Mouse (Mus musculus) kidney, adult 2 months (tissue): Measurements from ENCODE around the gene Ulk1. TPM values are rescaled to one million over a fixed set of nuclear protein-coding genes. Genes with fewer than 3 reads are reported as not detected.
A peak's percentile ranks its signal among the peaks of the same experiment; 100 is the strongest.
"Not testable (repeated sequence)": the region's sequence is repeated elsewhere in the genome, so short reads cannot be mapped to it uniquely, and the experiment has no call there.

Source experiments
- DNase-seq: peaks from one replicate; pipeline ENCODE4 v3.0.0; 2021
- H3K27ac ChIP-seq: fragments of 200-500 bp; 2 replicates; pipeline ENCODE4 v1.5.1; 2012; ENCODE audit warnings: low read depth, low read length, control low read depth, inconsistent platforms; ENCODE audit not compliant: insufficient read depth
- H3K27me3 ChIP-seq: fragments of 200-500 bp; replicated peaks from 2 replicates; pipeline ENCODE4 v1.6.1; 2012; ENCODE audit warnings: mild to moderate bottlenecking, moderate library complexity, low read length, inconsistent platforms; ENCODE audit not compliant: control insufficient read depth, insufficient read depth
- H3K36me3 ChIP-seq: fragments of 200-500 bp; 2 replicates; pipeline ENCODE4 v1.6.1; 2012; ENCODE audit warnings: mild to moderate bottlenecking, moderate library complexity, low read length, inconsistent platforms; ENCODE audit not compliant: control insufficient read depth, insufficient read depth
- H3K4me1 ChIP-seq: fragments of 200-500 bp; 2 replicates; pipeline ENCODE4 v1.6.1; 2011; ENCODE audit warnings: low read length; ENCODE audit not compliant: control insufficient read depth, insufficient read depth
- H3K4me3 ChIP-seq: fragments of 200-500 bp; 2 replicates; pipeline ENCODE4 v1.5.1; 2011; ENCODE audit warnings: mild to moderate bottlenecking, low read depth, low read length, control low read depth; ENCODE audit not compliant: insufficient read depth
- CTCF ChIP-seq: fragments of 200-500 bp; conservative IDR thresholded peaks from 2 replicates; pipeline ENCODE4 v1.5.1; 2011; ENCODE audit warnings: low read depth, mild to moderate bottlenecking, control low read depth, low read length, moderate library complexity, mixed read lengths; ENCODE audit not compliant: insufficient read depth, insufficient read length
- POLR2A ChIP-seq: fragments of 200-500 bp; IDR thresholded peaks from one replicate; pipeline ENCODE4 v1.6.1; 2011; ENCODE audit warnings: low read depth, low read length, control low read depth
- WGBS: fragments of 180-500 bp; shearing (Covaris S2); methylation state at CpG from one replicate; pipeline ENCODE4 v1.1.7; 2018; 5-methylcytosine and 5-hydroxymethylcytosine counted together
- polyA plus RNA-seq: library from polyadenylated mRNA; depleted of rRNA; stranded (reverse); fragments of >200 nt; gene quantifications from 2 replicates; pipeline ENCODE4 v1.2.3, GENCODE M21; 2012

Gene Ulk1
- polyA plus RNA-seq, 1 experiment, result 43.7 TPM

DNA sequence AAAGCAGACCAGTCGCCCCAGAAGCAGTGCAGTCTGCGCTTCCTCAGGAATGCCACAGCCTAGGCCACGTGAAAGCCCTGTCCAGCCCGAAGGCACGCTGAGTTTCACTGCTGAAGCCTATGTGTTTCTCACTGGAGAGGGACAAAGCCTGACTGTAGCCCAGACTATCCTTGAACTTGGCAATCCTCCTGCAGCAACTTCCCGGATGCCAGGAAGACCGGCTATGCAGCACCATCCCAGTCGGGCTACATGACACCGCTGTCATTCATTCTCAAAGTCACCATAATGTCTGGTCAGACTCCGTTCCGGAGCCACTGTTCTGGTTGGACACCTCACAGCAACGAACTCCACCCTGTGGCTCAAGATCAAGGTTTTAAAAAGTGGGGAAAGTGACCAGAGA lies 31.6 kb downstream of the Ulk1 start:
- no peaks in the 10 kb centered on the region for H3K36me3 ChIP-seq
- peaks cover 3% of the 10 kb centered on the region; the same call in 1 of the 2 replicates for H3K4me1 ChIP-seq
- no peaks in the 10 kb centered on the region for H3K27me3 ChIP-seq
- H3K4me3 ChIP-seq, result no peak overlapping the region
- no peak overlapping the region for H3K27ac ChIP-seq
- TF ChIP-seq POLR2A (no peak), CTCF (no peak)
- 84% methylated on average over 12 of the region's 12 CpGs for WGBS
- DNase-seq, result no peak

DNA sequence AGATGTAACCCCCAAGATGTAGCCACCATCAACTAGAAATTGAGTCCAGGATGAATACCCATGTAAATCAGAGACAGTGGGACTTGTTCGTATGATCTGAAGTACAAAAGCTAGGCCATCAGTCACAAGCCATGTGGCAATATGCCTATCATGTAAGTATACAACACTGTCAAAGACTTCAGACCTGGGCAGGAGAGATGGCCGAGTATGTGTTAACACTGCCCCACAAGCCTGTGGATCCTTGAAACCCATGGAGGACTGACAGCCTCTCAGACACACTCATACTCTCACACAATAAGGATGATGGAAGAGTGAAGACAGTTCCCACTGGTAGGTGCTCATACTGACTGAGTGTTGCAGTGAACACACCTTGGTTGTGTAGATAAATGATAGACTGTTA lies 33.8 kb downstream of the Ulk1 start:
- Histone ChIP-seq H3K36me3 (no peaks in the 10 kb centered on the region), H3K27ac (no peak overlapping the region), H3K4me1 (peaks cover 3% of the 10 kb centered on the region; the same call in 1 of the 2 replicates), H3K27me3 (no peaks in the 10 kb centered on the region), H3K4me3 (no peak overlapping the region)
- TF ChIP-seq CTCF (no peak), POLR2A (no peak)
- no peak for DNase-seq
- 90% methylated on average over 2 of the region's 2 CpGs for WGBS

DNA sequence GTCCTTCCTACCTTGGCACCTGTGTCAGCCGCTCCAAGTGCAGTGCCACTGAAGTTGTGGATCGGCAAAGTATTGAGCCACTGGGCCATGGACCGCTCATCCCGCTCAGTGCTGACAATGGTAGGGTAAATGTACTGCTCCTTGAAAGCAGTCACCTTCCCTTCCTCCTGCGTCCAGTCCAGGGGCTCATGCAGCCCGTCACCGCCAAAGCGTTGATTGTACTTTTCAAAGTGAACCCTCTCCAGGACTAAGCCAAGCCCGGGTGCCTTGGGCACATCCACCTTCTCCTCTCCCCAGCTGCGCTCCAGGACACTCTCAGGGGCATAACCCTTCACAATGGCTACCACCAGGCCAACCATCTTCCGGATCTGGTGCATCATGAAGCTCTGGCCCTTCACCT lies 35.4 kb downstream of the Ulk1 start:
- Histone ChIP-seq H3K27me3 (no peaks in the 10 kb centered on the region), H3K4me3 (no peak overlapping the region), H3K4me1 (peaks cover under 1% of the 10 kb centered on the region; the same call in 1 of the 2 replicates), H3K27ac (no peak overlapping the region), H3K36me3 (no peaks in the 10 kb centered on the region)
- TF ChIP-seq POLR2A, result no peak
- 88% methylated on average over 11 of the region's 11 CpGs for whole genome bisulfite sequencing
- peak; percentile 41 for DNase-seq

DNA sequence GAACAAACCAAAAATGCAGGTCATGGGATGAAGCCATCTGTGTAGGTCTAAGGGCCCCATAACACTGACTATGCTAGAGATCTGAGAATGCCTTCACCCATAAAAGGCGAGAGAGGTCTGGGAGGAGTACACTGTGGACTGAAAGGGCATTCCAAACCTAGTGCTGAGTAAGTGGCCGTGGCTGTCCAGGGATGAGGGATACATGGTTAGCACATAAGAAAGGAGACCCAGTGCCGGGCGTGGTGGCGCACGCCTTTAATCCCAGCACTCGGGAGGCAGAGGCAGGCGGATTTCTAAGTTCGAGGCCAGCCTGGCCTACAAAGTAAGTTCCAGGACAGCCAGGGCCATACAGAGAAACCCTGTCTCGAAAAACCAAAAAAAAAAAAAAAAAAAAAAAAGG lies 37.0 kb downstream of the Ulk1 start:
- not testable (repeated sequence) for DNase-seq, H3K4me3 ChIP-seq, H3K4me1 ChIP-seq, H3K27ac ChIP-seq, H3K36me3 ChIP-seq, H3K27me3 ChIP-seq
- 87% methylated on average over 10 of the region's 10 CpGs for WGBS

DNA sequence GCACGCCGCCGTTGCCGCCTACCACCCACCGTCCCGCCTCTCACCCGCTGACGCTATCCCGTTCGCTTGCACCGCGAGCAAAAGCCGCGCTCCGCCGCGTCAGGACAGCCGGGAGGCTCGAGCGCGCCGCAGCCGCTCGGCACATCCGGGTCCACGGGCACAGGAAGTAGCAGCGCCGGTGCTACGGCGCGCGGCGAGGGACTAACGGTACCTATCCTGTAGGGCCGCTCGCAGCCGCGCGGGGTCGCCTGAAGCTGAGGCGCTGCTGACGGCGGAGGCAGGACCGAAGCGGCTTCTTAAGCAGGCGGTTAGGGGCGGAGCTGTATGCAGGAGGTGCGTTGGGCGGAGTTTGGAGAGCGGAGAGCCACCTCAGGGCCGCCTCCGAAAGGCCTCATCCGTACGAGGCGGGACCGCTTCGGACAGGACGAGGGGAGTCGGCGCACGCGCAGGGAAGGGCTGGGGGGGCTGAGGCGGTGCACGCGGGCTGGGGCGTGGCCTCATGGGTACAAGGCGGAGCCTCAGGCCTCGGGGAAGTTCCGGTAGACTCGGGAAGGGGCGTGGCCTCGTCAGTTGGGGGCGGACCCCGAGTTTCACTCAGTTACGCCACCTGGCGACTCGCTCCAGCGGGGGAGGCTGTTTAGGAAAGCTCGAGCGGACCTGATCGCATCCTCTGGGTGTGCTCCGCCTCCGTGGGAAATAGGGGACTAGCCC lies 39.3 kb downstream of the Ulk1 start, which contains the start of gene Ep400:
Gene Ep400, minus strand, starts transcription at position 270 of the 711 bp plus-strand sequence.
- WGBS, result under 1% methylated on average over 83 of the region's 83 CpGs
- no peaks in the 10 kb centered on the region for H3K36me3 ChIP-seq
- H3K27me3 ChIP-seq, result no peaks in the 10 kb centered on the region
- peaks cover 8% of the 10 kb centered on the region; the same call in 1 of the 2 replicates for H3K4me1 ChIP-seq
- H3K27ac ChIP-seq, result peak within 1 kb of the TSS; percentile 63
- peak; percentile 100 for DNase-seq
- peak; percentile 81 for TF ChIP-seq POLR2A
- peak; percentile 71 for TF ChIP-seq CTCF
- peak within 1 kb of the TSS; percentile 74 for H3K4me3 ChIP-seq

DNA sequence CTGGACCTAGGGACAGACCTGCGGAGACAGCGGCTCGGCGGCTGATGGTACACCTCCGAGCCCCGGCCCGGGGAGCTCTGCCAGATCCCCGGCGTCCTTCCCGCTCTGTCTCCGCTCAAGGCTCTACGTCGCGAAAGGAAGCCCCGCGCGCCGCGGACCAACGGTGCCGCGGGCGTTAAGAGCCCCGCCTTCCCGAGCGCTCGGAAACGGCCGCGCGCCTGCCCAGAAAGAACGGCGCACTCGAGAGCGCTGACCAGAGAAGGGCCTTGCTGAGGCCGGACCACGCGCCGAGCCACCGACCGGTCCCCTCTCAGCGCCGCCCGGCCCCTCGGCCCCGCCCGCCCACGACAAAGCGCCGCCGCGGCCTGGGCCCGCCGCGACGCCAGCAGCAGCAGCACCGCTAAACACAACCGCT lies 39.9 kb downstream of the Ulk1 start:
- H3K27me3 ChIP-seq, result no peaks in the 10 kb centered on the region
- H3K27ac ChIP-seq, result peak overlapping the region; percentile 63
- peak overlapping the region; percentile 74 for H3K4me3 ChIP-seq
- WGBS, result under 1% methylated on average over 58 of the region's 58 CpGs
- no peak for TF ChIP-seq CTCF
- TF ChIP-seq POLR2A, result no peak
- H3K4me1 ChIP-seq, result peaks cover 8% of the 10 kb centered on the region; the same call in 1 of the 2 replicates
- no peaks in the 10 kb centered on the region for H3K36me3 ChIP-seq
- DNase-seq, result no peak

DNA sequence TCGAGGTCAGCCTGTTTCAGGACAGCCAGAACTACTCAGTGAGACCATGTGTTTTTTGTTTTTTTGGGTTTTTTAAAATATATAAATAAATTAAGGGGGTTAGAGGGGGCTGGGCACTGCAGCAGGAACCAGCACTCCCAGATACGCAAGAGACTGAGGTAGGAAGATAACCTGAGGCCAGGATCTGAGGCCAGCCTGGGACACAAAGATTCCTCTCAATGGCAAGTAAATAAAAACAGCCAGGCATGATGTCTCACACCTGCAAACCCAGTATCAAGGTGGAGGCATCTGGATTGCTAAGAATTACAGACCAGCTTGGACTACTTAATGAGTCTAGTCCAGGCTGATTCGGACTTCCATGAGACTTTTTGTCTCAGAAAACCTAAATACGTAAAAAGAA lies 40.6 kb downstream of the Ulk1 start:
- Histone ChIP-seq H3K27me3 (no peaks in the 10 kb centered on the region), H3K36me3 (no peaks in the 10 kb centered on the region), H3K27ac (no peak overlapping the region), H3K4me1 (peaks cover 8% of the 10 kb centered on the region; the same call in 1 of the 2 replicates), H3K4me3 (peak overlapping the region; percentile 74; the same call in 1 of the 2 replicates)
- no peak for TF ChIP-seq CTCF
- TF ChIP-seq POLR2A, result no peak
- WGBS, result 43% methylated on average over 4 of the region's 4 CpGs
- DNase-seq, result no peak

DNA sequence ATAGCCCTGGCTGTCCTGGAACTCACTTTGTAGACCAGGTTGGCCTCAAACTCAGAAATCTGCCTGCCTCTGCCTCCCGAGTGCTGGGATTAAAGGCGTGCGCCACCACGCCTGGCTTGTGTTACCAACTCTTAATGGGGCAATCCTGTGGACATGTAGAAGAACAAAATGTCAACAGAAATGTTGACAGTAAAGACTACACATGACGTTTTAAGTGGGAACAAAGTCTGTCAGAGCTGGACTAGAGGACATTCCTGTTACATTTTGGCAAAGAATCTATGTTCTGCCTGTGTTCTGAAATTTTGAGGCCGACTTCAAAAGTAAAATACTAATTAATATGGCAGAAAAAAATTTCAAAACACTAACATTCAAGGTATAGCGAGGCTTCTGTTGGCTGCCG lies 46.0 kb downstream of the Ulk1 start:
- H3K4me1 ChIP-seq, result peaks cover 3% of the 10 kb centered on the region; the same call in 1 of the 2 replicates
- no peak for DNase-seq
- no peaks in the 10 kb centered on the region for H3K27me3 ChIP-seq
- H3K27ac ChIP-seq, result no peak overlapping the region
- 90% methylated on average over 8 of the region's 8 CpGs for WGBS
- H3K4me3 ChIP-seq, result no peak overlapping the region
- H3K36me3 ChIP-seq, result no peaks in the 10 kb centered on the region
- TF ChIP-seq CTCF, result no peak
- TF ChIP-seq POLR2A, result no peak
